Mouse (Mus musculus) erythroblast, embryonic 14.5 days (primary cell): Measurements from ENCODE around the gene Pced1b. TPM values are rescaled to one million over a fixed set of nuclear protein-coding genes. Genes with fewer than 3 reads are reported as not detected.

ENCODE experiments used
- H3K27me3 ChIP-seq: 2 replicates; pipeline ENCODE4 v1.6.1; 2012; ENCODE audit warnings: inconsistent platforms; ENCODE audit not compliant: control insufficient read depth
- H3K36me3 ChIP-seq: 2 replicates; pipeline ENCODE4 v1.6.1; 2012; ENCODE audit warnings: mild to moderate bottlenecking, inconsistent platforms; ENCODE audit not compliant: control insufficient read depth
- H3K4me1 ChIP-seq: 2 replicates; pipeline ENCODE4 v1.6.1; 2012; ENCODE audit warnings: inconsistent platforms; ENCODE audit not compliant: control insufficient read depth
- H3K4me3 ChIP-seq: replicated peaks from 2 replicates; pipeline ENCODE3; 2012; ENCODE audit warnings: moderate library complexity, mild to moderate bottlenecking, inconsistent platforms
- H3K9me3 ChIP-seq: 2 replicates; pipeline ENCODE4 v1.6.1; 2012; ENCODE audit warnings: low read length, inconsistent platforms, mixed read lengths; ENCODE audit not compliant: control insufficient read depth
- GATA1 ChIP-seq: IDR thresholded peaks from 2 replicates; pipeline ENCODE4 v1.6.1; 2012; ENCODE audit warnings: low read length, inconsistent platforms, mixed read lengths
- TAL1 ChIP-seq: IDR thresholded peaks from 3 replicates; pipeline ENCODE4 v1.6.1; 2012; ENCODE audit warnings: low read length, inconsistent platforms, mixed read lengths
- polyA plus RNA-seq: library from polyadenylated mRNA; stranded (reverse); fragments of >175 nt; gene quantifications from 2 replicates; pipeline ENCODE4 v1.2.3, GENCODE M21; 2012

The Pced1b gene
- polyA plus RNA-seq, 1 experiment, result 1.2 TPM

- Histone ChIP-seq H3K4me3 (no peak overlapping the region), H3K36me3 (no peaks in the 10 kb centered on the region), H3K4me1 (peaks cover 17% of the 10 kb centered on the region), H3K9me3 (no peaks in the 10 kb centered on the region; the same call in 1 of the 2 replicates), H3K27me3 (peaks cover 5% of the 10 kb centered on the region; the same call in 1 of the 2 replicates)
- TF ChIP-seq TAL1, result no peak
- no peak for TF ChIP-seq GATA1
Observed at GRCm38 (mm10) chr15:97407496-97408454, 160.9 kb downstream of the Pced1b start.

GRCm38 (mm10) chr15:97411136-97411535, 164.2 kb downstream of the Pced1b start:
- TF ChIP-seq TAL1 (no peak), GATA1 (no peak)
- Histone ChIP-seq H3K27me3 (peaks cover 5% of the 10 kb centered on the region; the same call in 1 of the 2 replicates), H3K9me3 (peaks cover 2% of the 10 kb centered on the region; the same call in 1 of the 2 replicates)

GRCm38 (mm10) chr15:97411671-97412070, 164.8 kb downstream of the Pced1b start:
- Histone ChIP-seq H3K4me3 (no peak overlapping the region), H3K9me3 (peaks cover 2% of the 10 kb centered on the region; the same call in 1 of the 2 replicates), H3K36me3 (no peaks in the 10 kb centered on the region), H3K27me3 (peaks cover 5% of the 10 kb centered on the region; the same call in 1 of the 2 replicates), H3K4me1 (no peaks in the 10 kb centered on the region)
- TF ChIP-seq GATA1 (no peak), TAL1 (no peak)

More at GRCm38 (mm10) chr15:97411136-97411535, 164.2 kb downstream of the Pced1b start:
- Histone ChIP-seq H3K4me3 (no peak overlapping the region), H3K4me1 (no peaks in the 10 kb centered on the region), H3K36me3 (no peaks in the 10 kb centered on the region)

GRCm38 (mm10) chr15:97412308-97412707, 165.4 kb downstream of the Pced1b start:
- no peaks in the 10 kb centered on the region for H3K4me1 ChIP-seq
- TF ChIP-seq GATA1 (no peak), TAL1 (no peak)

DNA sequence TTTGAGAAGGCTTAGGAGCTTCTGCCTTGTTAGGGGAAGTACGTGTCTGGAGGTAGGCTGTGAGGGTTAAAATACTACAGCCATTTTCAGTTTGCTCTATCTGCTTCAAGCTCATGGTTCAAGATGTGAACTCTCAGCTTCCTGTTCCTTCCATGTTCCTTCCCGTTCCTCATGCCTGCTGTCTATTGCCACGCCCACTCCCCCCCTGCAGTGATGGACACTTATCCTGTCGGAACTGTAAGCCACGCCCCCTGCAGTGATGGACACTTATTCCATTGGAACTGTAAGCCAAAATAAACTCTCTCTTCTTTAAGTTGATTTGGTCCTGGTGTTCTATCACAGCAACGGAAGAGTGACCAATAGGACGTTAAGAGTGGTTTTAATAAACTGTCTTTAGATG, 166.0 kb downstream of the Pced1b start:
- no peaks in the 10 kb centered on the region for H3K36me3 ChIP-seq
- no peaks in the 10 kb centered on the region for H3K4me1 ChIP-seq

More at GRCm38 (mm10) chr15:97412308-97412707, 165.4 kb downstream of the Pced1b start:
- Histone ChIP-seq H3K9me3 (peaks cover 2% of the 10 kb centered on the region; the same call in 1 of the 2 replicates), H3K4me3 (no peak overlapping the region), H3K36me3 (no peaks in the 10 kb centered on the region), H3K27me3 (peaks cover 5% of the 10 kb centered on the region; the same call in 1 of the 2 replicates)

DNA sequence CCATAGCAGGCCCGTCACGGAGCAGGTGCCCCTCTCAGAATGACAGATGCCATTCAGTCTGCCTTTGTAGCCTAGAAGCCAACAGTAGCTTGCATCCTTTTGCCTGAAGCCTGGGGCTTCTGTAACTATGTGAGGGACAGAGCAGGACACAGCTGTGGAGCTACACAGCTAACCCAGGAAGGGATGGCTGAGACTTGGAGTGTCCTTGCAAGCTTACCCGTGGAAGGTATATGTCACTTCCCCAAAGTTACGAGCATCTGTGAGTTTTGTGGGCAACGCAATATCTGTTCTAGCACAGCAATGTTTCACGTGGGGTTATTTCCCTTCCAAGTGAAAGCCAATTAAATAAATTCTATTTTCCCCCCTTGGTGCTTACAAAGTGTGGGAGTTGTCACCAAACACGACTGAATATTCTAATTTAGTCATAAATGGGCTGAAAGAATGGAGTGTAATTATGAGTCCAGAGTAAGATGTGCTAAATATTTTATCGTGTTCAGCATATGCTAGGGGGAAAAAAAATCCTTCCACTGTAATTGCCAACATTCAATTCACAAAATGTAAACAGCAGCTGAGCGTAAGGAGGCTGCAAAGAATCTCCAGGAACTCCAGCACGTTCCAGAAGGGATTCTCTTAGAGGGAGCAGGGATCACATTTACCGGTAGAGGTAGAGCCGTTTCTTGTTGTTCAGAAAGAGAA, 168.0 kb downstream of the Pced1b start:
- peaks cover 2% of the 10 kb centered on the region; the same call in 1 of the 2 replicates for H3K9me3 ChIP-seq
- peaks cover 2% of the 10 kb centered on the region; the same call in 1 of the 2 replicates for H3K27me3 ChIP-seq
- no peak overlapping the region for H3K4me3 ChIP-seq
- no peak for TF ChIP-seq GATA1
- TF ChIP-seq TAL1, result no peak
- no peaks in the 10 kb centered on the region for H3K4me1 ChIP-seq
- no peaks in the 10 kb centered on the region for H3K36me3 ChIP-seq

More for the DNA sequence above, 166.0 kb downstream of the Pced1b start:
- H3K27me3 ChIP-seq, result peaks cover 5% of the 10 kb centered on the region; the same call in 1 of the 2 replicates
- TF ChIP-seq TAL1 (no peak), GATA1 (no peak)
- no peak overlapping the region for H3K4me3 ChIP-seq
- peaks cover 2% of the 10 kb centered on the region; the same call in 1 of the 2 replicates for H3K9me3 ChIP-seq

DNA sequence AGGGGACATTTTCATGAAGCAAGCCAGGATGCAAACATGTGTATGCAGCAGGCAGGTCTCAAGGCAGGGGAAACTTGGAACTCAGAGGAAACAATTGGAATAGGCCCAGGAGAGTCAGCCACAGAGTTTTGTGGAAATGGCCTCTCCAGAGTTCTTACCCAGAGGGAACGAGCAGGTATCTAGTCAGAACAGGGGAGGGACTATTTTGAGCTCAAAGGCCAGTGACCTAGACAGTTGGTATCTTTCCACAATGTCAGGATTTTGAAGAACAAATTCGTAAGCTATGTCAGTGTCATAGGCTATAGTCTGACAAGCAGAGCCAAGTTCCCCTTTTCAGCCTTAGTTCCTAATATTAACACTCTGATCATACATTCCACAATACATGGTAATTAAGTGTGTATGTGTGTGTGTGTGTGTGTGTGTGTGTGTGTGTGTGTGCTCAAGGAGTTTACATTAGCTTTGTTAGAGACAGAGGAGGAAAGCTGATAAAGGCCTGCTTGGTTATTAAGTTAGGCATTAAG, 168.6 kb downstream of the Pced1b start:
- TF ChIP-seq TAL1 (no peak), GATA1 (no peak)
- Histone ChIP-seq H3K4me1 (no peaks in the 10 kb centered on the region), H3K27me3 (no peaks in the 10 kb centered on the region), H3K36me3 (no peaks in the 10 kb centered on the region), H3K4me3 (no peak overlapping the region), H3K9me3 (peaks cover 2% of the 10 kb centered on the region; the same call in 1 of the 2 replicates)

- Histone ChIP-seq H3K4me3 (no peak overlapping the region), H3K9me3 (no peaks in the 10 kb centered on the region; the same call in 1 of the 2 replicates), H3K4me1 (no peaks in the 10 kb centered on the region; the same call in none of the 2 replicates), H3K36me3 (no peaks in the 10 kb centered on the region), H3K27me3 (peaks cover 2% of the 10 kb centered on the region; the same call in 1 of the 2 replicates)
- no peak for TF ChIP-seq GATA1
- no peak for TF ChIP-seq TAL1
Observed at GRCm38 (mm10) chr15:97420292-97420691, 173.4 kb downstream of the Pced1b start.
